Mouse (Mus musculus) lung, adult 2 months (tissue): ENCODE results near the gene Icmt.

ENCODE experiments used
- CTCF ChIP-seq: fragments of 200-500 bp; IDR thresholded peaks from 2 replicates; pipeline ENCODE4 v1.5.1; 2011; ENCODE audit warnings: mild to moderate bottlenecking, low read length, control low read depth; ENCODE audit not compliant: insufficient read depth
- POLR2A ChIP-seq: fragments of 200-500 bp; IDR thresholded peaks from 2 replicates; pipeline ENCODE4 v1.6.1; 2011; ENCODE audit warnings: low read depth, mild to moderate bottlenecking, control low read depth, low read length, borderline replicate concordance; ENCODE audit errors: extremely low read depth

DNA sequence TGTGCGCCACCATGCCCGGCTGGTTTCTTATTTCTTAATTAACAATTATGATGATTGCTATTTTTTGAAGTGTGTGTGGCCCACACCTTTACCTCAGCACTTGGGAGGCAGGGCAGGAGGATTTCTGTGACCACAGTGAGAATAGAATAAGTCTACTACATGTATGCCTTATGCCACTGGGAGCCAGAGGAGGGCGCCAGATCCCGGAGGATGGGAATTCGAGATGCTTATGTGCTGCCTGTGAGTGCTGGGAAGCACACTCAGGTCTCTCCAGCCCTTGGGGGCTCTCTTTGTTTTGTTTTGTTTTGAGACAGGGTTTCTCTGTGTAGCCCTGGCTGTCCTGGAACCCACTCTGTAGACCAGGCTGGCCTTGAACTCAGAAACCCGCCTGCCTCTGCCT lies 31.7 kb downstream of the Icmt start:
- TF ChIP-seq CTCF (peak; percentile 44), POLR2A (no peak)
